Mouse (Mus musculus): ENCODE measurements at regions not wholly inside any gene's neighbourhood (a gene's known extent, or its start where the extent isn't known, plus 50 kb on each side); places are given as distances from the start of the nearest gene placed in this dataset.
"Not testable (repeated sequence)": the region's sequence is repeated elsewhere in the genome, so short reads cannot be mapped to it uniquely, and the experiment has no call there.

DNA sequence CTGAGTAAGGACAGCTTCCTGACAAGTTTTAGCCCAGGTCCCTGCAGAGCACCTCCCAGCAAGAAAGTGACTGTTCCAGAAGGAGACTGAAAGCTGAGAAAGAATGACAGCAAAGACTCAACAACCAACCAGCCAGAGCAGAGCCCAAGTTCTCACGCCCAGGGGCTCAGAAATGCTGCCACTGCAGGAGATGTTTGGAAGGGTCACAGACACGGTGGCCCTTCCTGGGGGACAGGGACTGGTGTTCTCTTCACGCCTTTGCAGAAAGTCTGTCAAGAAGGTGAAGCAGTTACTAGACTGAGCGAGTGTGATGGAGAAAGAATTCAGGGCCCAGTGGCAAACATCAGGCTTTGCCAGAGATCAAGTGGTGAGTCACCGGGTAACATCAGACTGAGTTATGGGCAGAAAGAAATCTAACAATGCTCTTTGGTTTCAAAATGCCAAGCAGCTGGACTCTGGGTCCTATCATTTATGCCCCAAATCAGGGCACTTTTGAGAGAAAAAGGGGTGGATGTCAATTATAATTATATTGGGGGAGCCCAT, 154.2 kb upstream of the Hes1 start:
- in situ Hi-C loops (cut with MboI, MseI) = no loop called here

DNA sequence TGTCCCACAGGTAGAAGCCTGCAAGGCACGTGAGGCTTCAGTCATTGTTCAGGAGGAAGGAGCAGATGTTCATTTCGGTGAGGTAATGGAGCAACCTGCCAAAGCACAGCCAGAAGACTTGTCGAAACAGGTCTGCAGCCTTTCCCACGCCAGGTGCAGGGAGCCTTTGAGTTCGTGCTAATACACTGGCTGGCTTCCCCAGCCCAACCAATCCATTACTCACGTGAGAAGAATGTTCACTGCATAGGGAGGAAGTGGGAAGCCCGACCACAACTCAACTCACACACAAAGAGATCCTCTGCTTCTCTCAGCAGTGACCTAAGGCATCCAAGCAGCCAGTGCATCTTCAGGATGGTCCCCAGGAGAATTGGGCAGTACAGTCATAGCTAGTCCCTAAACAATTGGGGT, 153.0 kb upstream of the Hes1 start:
- in situ Hi-C loops (cut with MboI, MseI) = no loop called here

GRCm38 (mm10) chr16:29913357-29914010, 150.7 kb upstream of the Hes1 start:
- in situ Hi-C loops (cut with MboI, MseI) = no loop called here

DNA sequence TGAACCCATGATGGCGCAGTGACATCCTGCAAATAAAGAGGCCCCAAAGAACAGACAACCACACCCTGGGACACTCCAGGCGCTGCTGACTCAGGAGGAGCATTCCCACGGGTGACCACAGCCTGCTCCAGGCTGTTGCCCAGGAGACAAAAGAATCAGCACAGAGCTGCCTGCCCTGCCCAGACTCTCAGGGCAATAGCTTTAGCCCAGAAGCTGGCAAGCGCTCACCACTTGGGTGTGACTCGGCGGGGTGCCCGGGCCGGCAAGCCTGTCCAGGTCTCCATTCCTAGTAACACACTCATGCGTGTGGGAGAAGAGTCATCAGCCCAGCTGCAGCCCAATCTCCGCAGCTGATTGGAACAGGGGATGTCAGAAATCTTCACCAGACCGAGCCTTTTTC, 148.8 kb upstream of the Hes1 start:
- in situ Hi-C loops (cut with MboI, MseI) = no loop called here

- in situ Hi-C loops (cut with MboI, MseI) = no loop called here
These were observed 146.2 kb upstream of the Hes1 start for GRCm38 (mm10) chr16:29917989-29918388.

GRCm38 (mm10) chr16:29918396-29918795, 145.8 kb upstream of the Hes1 start:
- in situ Hi-C loops (cut with MboI, MseI) = no loop called here

GRCm38 (mm10) chr16:29920940-29921339, 143.2 kb upstream of the Hes1 start:
- in situ Hi-C loops (cut with MboI, MseI) = loop anchor here in 1 of 2 experiments (5.0 kb wide), 1 partner anchor 201 kb away; no protein-coding TSS in a partner anchor

DNA sequence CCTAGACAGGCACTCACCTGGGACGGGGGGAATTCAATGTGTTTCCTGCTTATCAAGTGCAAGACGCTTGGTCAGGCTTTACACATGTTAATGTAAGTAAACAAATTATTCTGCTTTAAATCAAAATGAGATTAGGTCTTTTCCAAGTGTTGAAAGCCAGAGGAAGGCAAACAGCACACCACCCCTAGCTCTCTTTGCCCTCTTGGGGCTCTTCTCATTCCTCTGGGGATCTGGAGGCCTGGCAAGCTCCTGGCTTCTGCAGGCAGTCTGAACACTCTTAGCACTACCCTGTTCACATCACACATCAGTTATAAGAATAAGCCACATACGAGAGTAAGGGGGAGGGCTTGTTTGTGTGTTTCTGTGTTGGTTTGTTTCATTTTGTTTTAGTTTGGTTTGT, 142.8 kb upstream of the Hes1 start:
- in situ Hi-C loops (cut with MboI, MseI) = loop anchor here in 1 of 2 experiments (5.0 kb wide), 1 partner anchor 201 kb away; no protein-coding TSS in a partner anchor

- in situ Hi-C loops (cut with MboI, MseI) = not testable (repeated sequence)
These were observed 136.9 kb upstream of the Hes1 start for GRCm38 (mm10) chr16:29927276-29927675.

DNA sequence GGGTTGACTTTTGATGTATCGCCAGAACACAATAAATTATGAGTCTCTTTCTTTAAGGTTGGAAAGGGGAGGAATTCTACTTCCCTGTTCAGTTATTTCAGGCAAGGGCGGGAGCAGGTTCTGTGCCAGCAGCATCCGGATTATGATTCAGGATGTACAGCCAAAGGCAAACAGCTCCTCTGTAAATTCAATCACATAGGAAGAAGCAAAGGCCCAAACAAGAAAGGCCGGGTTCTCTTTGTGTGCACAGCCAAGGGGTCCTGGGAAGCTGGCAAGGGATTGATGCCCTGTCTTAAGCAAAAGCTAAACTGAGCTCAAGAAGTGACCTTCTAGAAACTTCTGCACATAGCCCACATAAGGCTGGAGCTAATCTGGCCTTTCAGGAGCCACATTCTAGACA, 135.9 kb upstream of the Hes1 start:
- in situ Hi-C loops (cut with MboI, MseI) = no loop called here

GRCm38 (mm10) chr16:29931746-29932351, 132.3 kb upstream of the Hes1 start:
- in situ Hi-C loops (cut with MboI, MseI) = no loop called here

DNA sequence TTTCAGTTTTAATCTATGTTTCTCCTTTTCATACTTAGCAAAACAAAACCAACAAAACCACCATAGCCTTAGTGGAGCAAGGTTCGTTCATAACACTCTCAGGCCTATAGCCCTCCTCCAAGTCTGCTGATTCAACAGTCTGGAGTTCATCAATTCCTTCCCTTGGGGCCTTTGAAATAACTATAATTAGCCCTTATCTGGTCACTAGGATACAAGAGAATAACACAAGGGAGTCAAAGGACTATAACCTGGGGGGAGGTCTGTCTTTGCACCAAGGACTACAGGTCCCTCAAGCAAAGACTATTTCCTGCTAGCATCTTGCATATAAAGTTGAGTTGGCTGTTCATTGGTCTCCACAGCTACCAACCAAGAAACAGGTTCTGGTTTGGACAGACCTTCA, 129.5 kb upstream of the Hes1 start:
- in situ Hi-C loops (cut with MboI, MseI) = no loop called here

GRCm38 (mm10) chr16:29938700-29939099, 125.5 kb upstream of the Hes1 start:
- in situ Hi-C loops (cut with MboI, MseI) = no loop called here

DNA sequence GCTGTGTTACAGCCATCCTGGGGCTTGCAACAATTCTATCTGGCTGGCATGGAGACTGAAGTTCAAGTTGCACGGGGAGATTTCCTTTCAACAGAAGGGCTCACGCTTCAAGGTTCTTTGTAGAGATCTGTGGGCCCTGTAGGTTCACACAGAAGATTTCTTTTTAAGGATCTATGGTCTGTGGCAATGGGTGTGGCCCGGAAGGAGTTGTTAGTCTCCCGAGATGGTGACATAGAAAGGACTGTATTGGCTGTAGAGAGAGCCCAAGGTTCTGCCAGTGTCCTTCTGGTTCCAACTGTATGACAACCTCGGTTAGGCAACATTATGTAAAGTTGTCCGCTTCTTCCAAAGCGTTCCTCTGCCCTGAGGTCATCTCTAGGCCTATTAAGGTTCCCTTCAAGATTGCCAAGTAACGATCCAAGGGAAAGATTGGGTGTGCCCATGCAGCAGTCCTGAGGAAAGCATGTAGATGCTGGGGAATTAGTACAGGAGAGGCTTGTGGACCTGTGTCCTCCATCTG, 124.8 kb upstream of the Hes1 start:
- in situ Hi-C loops (cut with MboI, MseI) = no loop called here

DNA sequence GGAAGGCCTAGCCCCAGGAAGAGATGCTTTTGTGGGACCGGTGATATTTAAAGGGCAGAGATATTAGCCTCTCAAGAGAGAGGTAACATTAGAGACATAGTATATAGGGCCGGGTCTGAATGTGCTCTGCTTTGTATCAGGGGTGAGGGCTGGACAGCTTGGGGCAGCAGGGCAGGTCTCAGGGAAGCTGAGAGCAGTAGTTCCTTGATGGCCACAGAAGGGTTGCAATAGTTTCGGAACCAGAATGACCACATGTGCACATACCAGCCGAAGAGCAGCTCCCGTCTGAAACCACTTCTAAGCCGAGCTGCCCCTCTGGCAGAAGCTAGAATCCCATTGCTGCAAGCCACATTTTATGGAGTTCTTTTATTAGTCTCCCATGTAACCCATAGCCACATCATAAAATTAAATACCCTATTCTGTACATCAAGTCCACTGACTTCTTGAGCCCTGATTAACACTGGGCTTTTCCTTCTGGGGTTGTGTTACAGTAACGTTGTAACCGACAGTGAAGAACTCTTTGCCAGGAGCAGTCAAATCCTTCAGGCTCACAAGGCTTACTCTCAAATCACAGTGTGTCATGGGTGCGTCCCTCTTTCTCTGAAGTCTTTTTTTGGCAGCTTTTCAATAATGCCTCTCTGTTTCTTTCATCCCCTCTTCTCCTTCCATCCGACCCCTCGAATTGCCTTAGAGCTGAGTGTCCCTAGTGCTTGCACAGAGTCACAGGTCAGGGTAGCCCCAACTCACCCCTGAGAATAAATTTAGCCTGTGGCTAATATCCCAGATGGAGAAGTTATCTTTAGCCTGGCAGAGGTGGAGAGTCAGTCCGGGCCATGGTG, 124.1 kb upstream of the Hes1 start:
- in situ Hi-C loops (cut with MboI, MseI) = no loop called here

DNA sequence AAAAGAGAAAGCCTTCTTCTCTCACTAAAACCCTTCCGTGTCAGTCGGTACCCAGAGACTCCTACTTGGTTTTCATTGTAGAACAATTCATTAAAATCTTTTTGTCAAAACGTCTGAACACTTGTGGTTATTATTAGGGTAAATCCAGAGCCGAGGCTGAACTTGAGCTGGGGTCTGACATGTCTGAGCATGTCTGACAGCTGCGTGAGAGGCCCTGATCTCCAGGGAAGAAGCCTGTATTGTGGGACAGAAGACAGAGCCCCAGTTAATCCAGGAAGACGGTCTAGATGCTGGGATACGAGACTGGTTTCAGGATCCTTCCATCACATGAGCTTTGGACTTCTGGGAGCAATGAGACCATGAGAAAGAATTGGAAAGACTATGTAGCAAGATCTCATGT, 122.1 kb upstream of the Hes1 start:
- in situ Hi-C loops (cut with MboI, MseI) = no loop called here

- in situ Hi-C loops (cut with MboI, MseI) = no loop called here
These were observed 120.0 kb upstream of the Hes1 start for GRCm38 (mm10) chr16:29943963-29944860.

DNA sequence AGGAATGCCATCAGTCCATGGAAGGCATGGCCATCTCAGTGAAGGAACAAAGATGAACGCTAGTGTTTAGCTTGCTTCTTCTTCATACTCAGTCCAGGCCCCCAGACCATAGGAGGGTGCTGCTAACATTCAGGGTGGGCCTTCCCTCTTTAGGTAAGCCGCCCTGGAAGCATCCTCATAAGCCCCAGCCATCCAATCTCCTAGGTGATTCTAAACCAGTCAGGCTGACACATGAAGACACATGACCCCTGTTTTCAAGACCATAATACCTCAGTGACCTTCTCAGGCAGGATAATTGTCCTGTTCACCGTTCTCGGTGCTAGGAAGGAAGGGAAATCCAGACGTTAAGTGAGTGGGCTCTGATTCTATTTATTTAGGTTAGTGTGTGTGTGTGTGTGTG, 119.2 kb upstream of the Hes1 start:
- in situ Hi-C loops (cut with MboI, MseI) = no loop called here

DNA sequence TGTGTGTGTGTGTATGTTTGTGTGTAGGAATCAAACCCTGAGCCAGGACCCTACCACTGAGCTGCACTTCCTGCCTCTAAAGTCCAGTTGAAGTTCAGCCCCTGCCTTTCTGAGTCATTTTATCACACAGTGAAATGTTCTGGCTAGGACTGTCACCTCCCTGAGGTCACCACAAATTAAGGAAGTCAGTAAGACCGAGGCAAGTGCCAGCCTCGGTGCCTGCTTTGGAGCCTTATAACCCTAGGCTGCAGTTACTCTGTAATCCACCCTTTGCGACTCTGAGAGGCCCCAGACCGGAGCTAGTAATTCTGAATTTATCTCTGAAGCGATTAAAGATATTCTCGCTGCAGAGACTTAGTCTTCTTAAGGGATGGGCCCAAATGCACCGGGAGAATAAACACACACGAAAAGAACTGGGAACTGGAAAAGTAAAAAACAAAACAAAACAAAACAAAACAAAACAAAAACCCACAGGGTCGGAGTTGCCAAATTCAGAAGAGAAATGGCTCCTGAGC, 118.8 kb upstream of the Hes1 start:
- in situ Hi-C loops (cut with MboI, MseI) = no loop called here

DNA sequence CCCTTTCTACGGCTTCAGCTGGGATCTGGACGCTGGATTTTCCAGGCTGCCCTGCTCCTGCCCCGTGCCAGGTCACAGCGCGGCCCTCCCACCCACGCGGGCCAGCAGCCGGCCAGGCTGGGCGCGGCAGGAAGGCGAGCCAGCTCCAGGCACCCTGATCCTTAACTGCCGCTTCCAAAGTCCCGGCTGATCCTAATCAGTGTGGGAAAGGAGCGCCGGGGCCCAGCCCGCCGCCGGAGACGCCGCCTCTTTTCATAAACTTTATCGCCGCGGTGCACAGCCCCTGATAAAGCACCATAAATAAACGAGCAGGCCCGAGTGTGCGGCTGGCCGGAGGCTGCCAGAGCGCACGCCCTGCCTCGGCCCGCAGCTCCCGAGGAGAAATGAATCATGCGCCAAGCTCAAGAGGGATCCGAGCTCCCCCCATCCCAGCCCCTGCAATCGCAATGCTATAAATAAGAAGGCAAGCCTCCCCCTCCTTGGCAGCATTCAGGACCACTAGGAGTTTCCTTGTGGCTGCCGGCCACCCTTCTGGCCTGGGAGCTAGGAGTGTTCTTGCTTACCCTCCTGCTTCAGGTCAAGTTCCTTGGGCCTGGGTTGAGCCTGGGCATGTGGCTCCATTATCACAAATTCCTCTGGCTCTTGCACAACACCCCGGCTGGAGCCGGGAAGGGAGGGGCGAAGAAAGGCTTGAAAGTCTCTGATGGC, 118.1 kb upstream of the Hes1 start:
- in situ Hi-C loops (cut with MboI, MseI) = no loop called here
